Mouse (Mus musculus) heart, postnatal 0 days (tissue): Measurements from ENCODE around the gene Rgn. TPM values are rescaled to one million over a fixed set of nuclear protein-coding genes. Genes with fewer than 3 reads are reported as not detected.
A peak's percentile ranks its signal among the peaks of the same experiment; 100 is the strongest.

Experiments
- ATAC-seq: fragments of 200-750 bp; cut with Nextera tagmentation; 2 replicates; pipeline ENCODE4 v1.8.0; 2017; ENCODE audit warnings: low read depth, moderate number of reproducible peaks, moderate library complexity; ENCODE audit not compliant: insufficient read depth
- DNase-seq: peaks from one replicate; pipeline ENCODE4 v3.0.0-alpha.2; 2016; ENCODE audit warnings: low spot score
- H3K27ac ChIP-seq: fragments of 300-500 bp; sonication (generic); 2 replicates; pipeline ENCODE4 v1.5.1; 2014; ENCODE audit warnings: low read depth, mild to moderate bottlenecking
- H3K27me3 ChIP-seq: fragments of 300-500 bp; sonication (generic); 2 replicates; pipeline ENCODE4 v1.6.1; 2014; ENCODE audit warnings: low read length, mixed read lengths; ENCODE audit not compliant: control insufficient read depth, insufficient read depth
- H3K36me3 ChIP-seq: fragments of 300-500 bp; sonication (generic); replicated peaks from 2 replicates; pipeline ENCODE4 v1.6.1; 2014; ENCODE audit warnings: low read length, mixed read lengths; ENCODE audit not compliant: control insufficient read depth, insufficient read depth
- H3K4me1 ChIP-seq: fragments of 300-500 bp; sonication (generic); 2 replicates; pipeline ENCODE4 v1.6.1; 2014; ENCODE audit warnings: antibody characterized with exemption; ENCODE audit not compliant: control insufficient read depth, insufficient read depth
- H3K4me2 ChIP-seq: fragments of 300-500 bp; sonication (generic); 2 replicates; pipeline ENCODE4 v1.6.1; 2014; ENCODE audit warnings: low read depth, mild to moderate bottlenecking, low read length, moderate library complexity
- H3K4me3 ChIP-seq: fragments of 300-500 bp; sonication (generic); 2 replicates; pipeline ENCODE4 v1.5.1; 2014; ENCODE audit warnings: low read depth, low read length
- H3K9ac ChIP-seq: fragments of 300-500 bp; sonication (generic); replicated peaks from 2 replicates; pipeline ENCODE4 v1.6.1; 2014; ENCODE audit warnings: low read depth, low read length, mixed read lengths
- H3K9me3 ChIP-seq: fragments of 300-500 bp; sonication (generic); replicated peaks from 2 replicates; pipeline ENCODE4 v1.6.1; 2016; ENCODE audit warnings: low read length; ENCODE audit not compliant: control insufficient read depth
- CTCF ChIP-seq: IDR thresholded peaks from 2 replicates; pipeline ENCODE4 v1.5.1; 2016; ENCODE audit warnings: antibody characterized with exemption, control low read depth, low read depth
- EP300 ChIP-seq: IDR thresholded peaks from 2 replicates; pipeline ENCODE4 v1.6.1; 2016; ENCODE audit warnings: antibody characterized with exemption, low read depth
- WGBS: fragments of 180-500 bp; shearing (Covaris S2); extraction: QIAGEN DNeasy Blood & Tissue Kit; methylation state at CpG from one replicate; pipeline ENCODE4 v1.1.7; 2014; 5-methylcytosine and 5-hydroxymethylcytosine counted together
- polyA plus RNA-seq: library from polyadenylated mRNA; unstranded; fragments of >200 nt; fragmentation: Nextera tagmentation; extraction: Ambion mirVana; gene quantifications from 2 replicates; pipeline ENCODE4 v1.2.1, GENCODE M21; 2015
- total RNA-seq: library from RNA; depleted of rRNA; stranded (reverse); fragments of >200 nt; gene quantifications from 2 replicates; pipeline ENCODE4 v1.2.3, GENCODE M21; 2014; ENCODE audit warnings: low replicate concordance; rRNA removed

Gene Rgn
- total RNA-seq, result not detected in 2 replicates
- polyA plus RNA-seq, result 2.2 and 2.8 TPM in 2 replicates

- no peaks in the 10 kb centered on the region for H3K36me3 ChIP-seq
- no peaks in the 10 kb centered on the region for H3K9me3 ChIP-seq
- peak within 1 kb of the TSS; percentile 44 for H3K4me3 ChIP-seq
- peak within 1 kb of the TSS; percentile 66 for H3K4me2 ChIP-seq
- no peak within 1 kb of the TSS for H3K27ac ChIP-seq
- H3K4me1 ChIP-seq, result no peaks in the 10 kb centered on the region
- H3K27me3 ChIP-seq, result no peaks in the 10 kb centered on the region
- ATAC-seq (no peak), DNase-seq (no peak)
- 71% methylated on average over 3 of the region's 3 CpGs for WGBS
- no peak for TF ChIP-seq CTCF
- TF ChIP-seq EP300, result no peak
- no peak within 1 kb of the TSS for H3K9ac ChIP-seq
Observed at GRCm38 (mm10) chrX:20549532-20549931, at the start of gene Rgn. TSS of gene Rgn (plus strand) at chrX:20549787.

GRCm38 (mm10) chrX:20520290-20520939, 29.2 kb upstream of the Rgn start:
- Histone ChIP-seq H3K4me2 (no peak overlapping the region), H3K27me3 (no peaks in the 10 kb centered on the region), H3K9me3 (no peaks in the 10 kb centered on the region), H3K27ac (no peak overlapping the region), H3K9ac (no peak overlapping the region), H3K4me3 (no peak overlapping the region), H3K36me3 (no peaks in the 10 kb centered on the region; the same call in 1 of the 2 replicates), H3K4me1 (no peaks in the 10 kb centered on the region)
- no peak for ATAC-seq
- TF ChIP-seq EP300 (no peak), CTCF (no peak)
- WGBS, result 74% methylated on average over 7 of the region's 7 CpGs
- no peak for DNase-seq

GRCm38 (mm10) chrX:20521578-20521977, 28.0 kb upstream of the Rgn start:
- ATAC-seq, result no peak

GRCm38 (mm10) chrX:20532621-20533020, 17.0 kb upstream of the Rgn start:
- TF ChIP-seq EP300 (no peak), CTCF (no peak)
- H3K9me3 ChIP-seq, result no peaks in the 10 kb centered on the region
- no peak for ATAC-seq
- DNase-seq, result no peak
- no peak overlapping the region for H3K9ac ChIP-seq
- no peaks in the 10 kb centered on the region for H3K4me1 ChIP-seq
- no peaks in the 10 kb centered on the region for H3K36me3 ChIP-seq
- H3K4me3 ChIP-seq, result no peak overlapping the region
- no peaks in the 10 kb centered on the region for H3K27me3 ChIP-seq
- 38% methylated on average over 1 of the region's 1 CpGs for WGBS
- H3K4me2 ChIP-seq, result no peak overlapping the region
- no peak overlapping the region for H3K27ac ChIP-seq

More at GRCm38 (mm10) chrX:20521578-20521977, 28.0 kb upstream of the Rgn start:
- no peak overlapping the region for H3K27ac ChIP-seq
- H3K4me3 ChIP-seq, result no peak overlapping the region
- no peak for DNase-seq
- no peaks in the 10 kb centered on the region for H3K4me1 ChIP-seq
- TF ChIP-seq CTCF, result no peak
- no peak for TF ChIP-seq EP300
- H3K9ac ChIP-seq, result no peak overlapping the region
- H3K36me3 ChIP-seq, result no peaks in the 10 kb centered on the region; the same call in 1 of the 2 replicates
- H3K4me2 ChIP-seq, result no peak overlapping the region
- H3K9me3 ChIP-seq, result no peaks in the 10 kb centered on the region
- no peaks in the 10 kb centered on the region for H3K27me3 ChIP-seq

DNA sequence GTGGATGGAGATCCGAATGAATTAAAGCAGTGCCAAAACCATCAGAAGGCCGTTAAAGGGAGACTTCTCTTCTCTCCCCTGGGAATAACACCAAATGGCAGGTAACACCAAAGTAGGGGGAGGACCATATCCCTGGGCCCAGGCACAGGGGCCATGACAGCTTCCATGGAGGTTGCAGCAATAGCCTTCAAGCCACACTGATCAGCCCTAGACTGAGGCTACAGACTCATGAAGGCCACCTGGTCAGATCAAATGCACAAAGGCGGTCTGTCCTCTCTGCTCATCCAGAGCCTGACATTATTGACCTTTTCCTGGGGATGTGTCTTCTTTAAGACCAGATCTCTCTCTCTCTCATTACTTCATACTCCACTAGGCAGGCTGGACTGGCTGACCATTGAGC, 5.7 kb upstream of the Rgn start:
- H3K9me3 ChIP-seq, result no peaks in the 10 kb centered on the region
- H3K4me3 ChIP-seq, result no peak overlapping the region
- TF ChIP-seq CTCF, result no peak
- DNase-seq (no peak), ATAC-seq (no peak)
- no peak overlapping the region for H3K27ac ChIP-seq
- H3K27me3 ChIP-seq, result no peaks in the 10 kb centered on the region
- WGBS, result 78% methylated on average over 3 of the region's 3 CpGs
- no peak overlapping the region for H3K4me2 ChIP-seq
- H3K36me3 ChIP-seq, result no peaks in the 10 kb centered on the region
- no peaks in the 10 kb centered on the region for H3K4me1 ChIP-seq
- H3K9ac ChIP-seq, result no peak overlapping the region

DNA sequence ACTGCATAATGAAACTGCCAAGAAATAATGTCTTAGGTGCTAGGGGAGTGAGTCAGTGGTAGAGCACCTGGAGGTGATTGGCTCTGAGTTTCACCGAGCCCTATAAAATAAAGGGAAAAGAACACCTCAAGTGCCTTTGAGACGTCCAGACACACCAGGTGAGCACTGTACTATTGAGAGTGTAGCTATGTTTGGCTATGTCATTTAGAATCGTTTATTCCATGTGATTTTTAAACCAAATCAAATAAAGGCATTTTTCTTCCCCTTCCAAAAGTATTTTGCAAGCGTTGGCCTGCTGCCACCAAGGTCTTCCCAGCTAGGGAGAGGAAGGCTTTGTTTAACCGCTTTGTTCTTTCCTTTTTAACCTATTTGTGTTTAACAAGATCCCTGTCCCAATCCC, 2.0 kb upstream of the Rgn start:
- WGBS, result 55% methylated on average over 5 of the region's 5 CpGs
- Histone ChIP-seq H3K36me3 (no peaks in the 10 kb centered on the region), H3K27ac (no peak overlapping the region), H3K27me3 (no peaks in the 10 kb centered on the region), H3K9ac (no peak overlapping the region), H3K4me1 (no peaks in the 10 kb centered on the region), H3K4me3 (no peak overlapping the region), H3K4me2 (peak overlapping the region; percentile 66; the same call in 1 of the 2 replicates), H3K9me3 (no peaks in the 10 kb centered on the region)
- DNase-seq, result no peak
- no peak for ATAC-seq
- TF ChIP-seq CTCF, result no peak
- TF ChIP-seq EP300, result no peak
